Mouse (Mus musculus) kidney, adult 18-20 months (tissue): ENCODE measurements around the gene 5730455P16Rik.
"Not testable (repeated sequence)": the region's sequence is repeated elsewhere in the genome, so short reads cannot be mapped to it uniquely, and the experiment has no call there.

Source experiments
- DNase-seq: peaks from one replicate; pipeline ENCODE4 v3.0.0; 2021

The 5730455P16Rik gene

DNA sequence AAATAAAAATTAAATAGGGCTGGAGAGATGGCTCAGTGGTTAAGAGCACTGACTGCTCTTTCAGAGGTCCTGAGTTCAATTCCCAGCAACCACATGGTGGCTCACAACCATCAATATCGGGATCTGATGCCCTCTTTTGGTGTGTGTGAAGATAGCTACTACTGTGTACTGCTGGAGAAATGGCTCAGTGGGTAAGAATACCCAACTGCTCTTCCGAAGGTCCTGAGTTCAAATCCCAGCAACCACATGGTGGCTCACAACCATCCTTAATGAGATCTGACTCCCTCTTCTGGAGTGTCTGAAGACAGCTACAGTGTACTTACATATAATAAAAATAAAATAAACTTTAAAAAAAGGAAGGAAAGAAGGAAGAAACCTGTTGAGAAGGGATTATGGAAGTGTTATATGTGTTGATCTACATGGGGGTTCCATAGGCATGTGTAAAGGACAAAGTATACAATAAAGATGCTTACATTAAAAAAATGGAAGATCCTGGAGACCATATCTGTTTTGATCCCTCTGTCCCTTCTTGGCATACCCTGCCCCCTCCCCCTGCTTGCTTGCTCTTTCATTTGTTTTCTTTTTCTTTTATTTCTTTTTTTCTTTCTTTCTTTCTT is 726 bp upstream of the 5730455P16Rik start:
- not testable (repeated sequence) for DNase-seq

DNA sequence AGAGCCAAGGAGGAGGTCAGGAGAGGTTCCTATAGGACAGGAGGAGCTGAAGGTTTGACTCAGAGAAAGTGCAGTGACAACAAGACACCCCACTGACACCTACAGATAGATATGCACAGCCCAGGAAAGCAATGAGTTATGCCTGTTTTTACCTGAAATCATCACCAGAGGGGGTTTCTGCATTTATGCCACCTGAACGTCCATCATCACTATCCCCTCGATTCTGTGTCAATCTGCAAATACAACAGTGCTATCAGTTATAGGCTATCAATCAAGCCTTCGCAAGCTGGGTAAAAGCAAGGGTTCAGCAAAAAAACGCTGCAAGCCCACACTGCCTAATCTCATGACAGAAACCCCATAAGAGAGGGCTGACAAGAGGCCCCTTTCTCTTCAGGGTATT is 1.2 kb downstream of the 5730455P16Rik start:
- no peak for DNase-seq

DNA sequence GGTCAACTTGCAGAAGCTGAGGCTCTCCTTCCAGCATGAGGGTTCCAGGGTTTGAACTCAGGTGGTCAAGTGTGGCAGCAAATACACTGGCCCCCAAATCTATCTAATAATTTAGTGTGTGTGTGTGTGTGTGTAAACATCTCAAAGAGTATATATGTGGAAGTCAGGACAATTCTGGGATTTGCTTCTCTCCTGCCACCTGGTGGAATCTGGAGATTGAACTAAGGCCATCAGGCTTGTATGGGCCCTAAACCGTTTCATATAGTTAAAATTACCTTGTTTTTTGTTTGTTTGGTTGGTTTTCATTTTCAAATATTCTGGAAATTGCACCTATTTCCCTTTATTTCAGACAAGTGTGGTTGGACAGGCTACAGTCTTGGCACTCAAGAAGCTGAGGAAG is 8.9 kb downstream of the 5730455P16Rik start:
- no peak for DNase-seq

DNA sequence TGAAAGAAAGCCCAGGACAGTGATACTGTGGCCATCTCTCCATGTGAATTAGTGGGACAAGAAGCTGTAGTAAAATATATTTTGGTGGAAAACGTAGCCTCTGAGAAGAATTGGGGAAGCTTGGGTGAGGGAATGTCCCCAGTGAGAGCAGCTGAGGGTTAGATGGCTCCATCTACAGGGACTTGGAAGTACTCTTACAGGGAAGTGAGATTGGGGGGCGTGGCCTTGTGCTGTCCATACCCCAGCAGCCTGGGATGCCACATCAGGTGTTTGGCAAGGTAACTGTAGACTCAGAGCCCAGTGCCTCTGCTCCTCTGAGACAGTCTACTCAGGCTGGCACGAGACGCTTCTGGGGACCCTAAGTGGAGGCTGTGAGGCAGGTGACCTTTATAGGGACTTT is 23.0 kb downstream of the 5730455P16Rik start:
- DNase-seq = no peak

DNA sequence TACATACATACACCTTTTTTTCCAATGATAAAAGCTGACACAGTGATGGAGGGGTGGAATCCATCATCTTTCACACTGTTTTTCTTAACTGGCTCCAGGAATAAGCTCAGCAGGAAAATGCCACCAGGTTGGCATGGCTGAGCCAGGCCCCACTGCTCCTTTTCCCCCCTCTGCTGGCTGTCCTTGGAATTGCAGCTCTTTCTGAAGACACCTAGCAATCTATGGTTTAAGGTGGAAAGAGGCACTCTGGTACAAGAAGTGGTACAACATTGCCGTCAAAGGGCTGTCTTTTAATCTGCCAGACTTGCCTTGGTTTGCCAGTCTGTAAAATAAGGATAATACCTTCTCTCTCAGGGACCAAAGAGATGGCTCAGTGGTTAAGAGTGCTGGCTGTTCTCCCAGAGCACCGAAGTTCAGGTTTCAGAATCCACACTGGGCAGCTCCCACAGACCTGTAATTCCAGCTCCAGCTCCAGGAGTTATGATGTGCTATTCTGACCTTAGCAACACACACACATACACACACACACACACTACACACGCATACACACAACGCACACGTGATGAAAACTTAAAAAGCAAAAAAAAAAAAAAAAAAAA is 25.9 kb downstream of the 5730455P16Rik start:
- peak; percentile 86 for DNase-seq

DNA sequence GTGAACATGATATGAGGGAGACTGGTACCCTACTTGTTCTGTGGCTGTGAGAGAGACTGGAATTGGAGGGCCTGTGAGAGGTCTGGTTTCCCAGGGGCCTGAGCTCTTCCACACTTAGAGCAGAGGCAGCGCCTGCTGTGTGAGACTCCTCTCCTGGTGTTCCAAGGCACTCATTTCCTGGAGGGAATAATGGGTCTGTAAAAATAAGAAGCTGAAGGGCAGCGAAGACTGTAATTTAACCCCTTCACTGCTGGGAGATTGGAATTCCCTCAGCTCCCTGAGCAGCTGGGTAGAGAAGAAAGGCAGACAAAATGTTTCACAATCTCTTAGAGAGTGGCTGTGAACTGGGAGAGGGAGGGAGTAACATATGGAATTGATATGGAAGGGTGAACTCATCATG is 35.4 kb downstream of the 5730455P16Rik start:
- no peak for DNase-seq

DNA sequence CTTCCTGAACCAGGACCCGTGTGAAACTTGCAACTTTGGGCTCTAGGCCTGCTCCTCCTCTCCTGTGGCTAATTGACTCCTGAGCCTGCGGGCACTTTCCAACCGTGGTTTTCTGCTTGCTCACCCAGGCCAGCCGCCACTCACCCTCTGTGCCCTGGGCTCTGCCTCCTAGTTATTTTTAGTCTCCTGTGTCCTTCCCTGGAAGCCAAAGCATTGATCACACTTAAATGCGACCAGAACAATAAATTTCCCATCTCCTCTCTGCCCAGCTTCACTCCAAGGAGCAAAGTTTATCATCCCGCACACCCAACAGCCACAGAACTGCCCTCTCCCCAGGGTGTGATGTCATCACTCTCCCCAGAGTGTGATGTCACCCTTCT is 41.5 kb downstream of the 5730455P16Rik start:
- DNase-seq = no peak

DNA sequence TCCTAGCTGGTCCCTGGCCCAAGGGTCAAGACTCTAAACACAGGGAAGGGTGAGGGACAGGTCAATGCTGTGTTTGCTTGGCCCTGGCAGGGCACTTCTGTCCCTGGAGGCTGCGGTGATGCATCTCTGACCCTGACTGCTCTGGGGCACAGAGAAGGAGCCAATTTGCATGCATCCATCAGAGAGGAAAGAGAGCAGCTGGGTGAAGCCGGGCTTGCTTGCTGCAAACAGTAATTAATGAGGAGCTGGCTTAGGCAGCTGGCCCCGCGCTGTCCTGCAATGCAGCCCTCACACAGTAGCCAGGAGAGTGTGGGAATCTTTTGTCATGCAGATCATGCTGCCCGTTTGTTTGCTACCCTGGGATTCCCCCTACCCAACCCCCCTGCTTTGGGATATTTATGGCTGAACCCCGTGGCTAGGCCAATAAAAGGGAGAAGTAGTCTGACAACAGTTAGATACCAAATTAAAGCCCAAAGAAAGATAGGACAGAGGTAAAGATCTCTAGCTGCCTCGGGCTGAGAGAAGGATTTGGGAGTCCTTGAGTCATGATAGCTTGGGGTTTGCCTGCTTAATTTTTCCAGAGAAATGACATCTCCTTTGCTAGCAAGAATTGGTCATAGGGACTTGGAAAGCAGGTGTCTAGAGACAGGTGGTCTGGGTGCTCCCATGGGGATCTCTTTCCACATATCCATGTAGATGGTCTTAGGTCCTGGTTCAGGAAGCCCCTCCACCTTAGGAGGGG is 42.1 kb downstream of the 5730455P16Rik start:
- DNase-seq = no peak

DNA sequence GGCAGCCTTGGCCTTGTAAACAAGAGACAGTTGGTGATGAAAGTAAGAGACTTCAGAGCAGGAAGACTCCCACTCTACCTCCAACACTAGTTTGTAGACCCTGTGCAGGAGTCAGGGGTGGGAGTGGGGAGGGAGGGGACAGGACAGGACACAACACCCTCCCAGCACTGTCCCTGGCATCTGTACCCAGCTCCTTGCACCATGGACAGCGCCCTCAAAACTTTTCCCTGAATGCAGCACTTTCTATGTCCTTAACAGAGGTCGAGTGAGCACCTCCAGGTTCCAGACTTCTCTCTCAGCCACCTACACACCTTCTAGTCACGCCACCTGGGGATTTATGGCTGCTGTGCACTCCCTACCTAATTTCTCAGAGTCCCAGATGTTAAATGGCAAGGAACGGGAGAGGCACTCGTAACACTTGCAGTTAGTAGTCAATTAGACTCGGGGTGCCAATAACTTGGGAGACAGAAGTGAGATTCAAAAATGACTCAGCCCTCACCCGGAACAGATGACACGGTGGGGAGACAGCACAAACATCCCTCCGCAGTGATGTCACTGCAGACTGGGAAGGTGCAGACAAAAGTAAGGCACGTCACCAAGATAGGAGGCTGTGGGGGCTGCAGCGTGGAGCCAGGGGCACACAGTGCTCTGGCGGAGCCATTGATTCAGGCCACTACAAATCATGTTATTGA is 45.0 kb downstream of the 5730455P16Rik start:
- DNase-seq = no peak

DNA sequence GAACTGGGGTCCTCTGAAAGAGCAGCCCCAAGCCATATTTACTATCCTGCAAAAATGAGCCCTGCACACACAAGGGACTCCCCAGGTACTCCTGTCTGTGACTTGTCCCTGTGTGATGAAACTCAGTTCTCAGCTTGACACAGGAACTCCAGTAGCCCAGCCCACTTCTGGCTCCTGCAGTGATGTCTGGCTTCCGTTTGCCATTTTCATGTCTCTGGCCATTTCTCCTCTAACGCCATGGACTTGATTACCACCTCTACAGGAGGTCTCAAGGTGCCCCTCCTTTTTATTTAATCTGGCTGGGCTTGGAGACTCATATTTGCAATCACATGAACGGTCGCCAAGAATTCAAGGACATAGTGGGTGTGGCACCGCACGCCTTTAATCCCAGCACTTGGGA is 53.2 kb downstream of the 5730455P16Rik start:
- no peak for DNase-seq

DNA sequence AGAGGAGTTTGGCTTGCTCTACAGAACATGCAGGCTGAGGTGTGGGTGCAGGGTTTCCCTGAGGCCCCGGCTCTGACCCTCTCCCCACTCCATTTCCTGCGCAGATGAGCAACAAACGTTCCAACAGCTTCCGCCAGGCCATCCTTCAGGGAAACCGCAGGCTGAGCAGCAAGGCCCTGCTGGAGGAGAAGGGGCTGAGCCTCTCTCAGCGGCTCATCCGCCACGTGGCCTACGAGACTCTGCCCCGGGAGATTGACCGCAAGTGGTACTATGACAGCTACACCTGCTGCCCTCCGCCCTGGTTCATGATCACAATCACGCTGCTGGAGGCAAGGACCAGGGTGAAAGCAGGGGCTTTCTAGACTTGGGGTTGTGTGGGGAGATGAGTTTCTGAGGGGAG is 54.6 kb downstream of the 5730455P16Rik start:
- DNase-seq = no peak

DNA sequence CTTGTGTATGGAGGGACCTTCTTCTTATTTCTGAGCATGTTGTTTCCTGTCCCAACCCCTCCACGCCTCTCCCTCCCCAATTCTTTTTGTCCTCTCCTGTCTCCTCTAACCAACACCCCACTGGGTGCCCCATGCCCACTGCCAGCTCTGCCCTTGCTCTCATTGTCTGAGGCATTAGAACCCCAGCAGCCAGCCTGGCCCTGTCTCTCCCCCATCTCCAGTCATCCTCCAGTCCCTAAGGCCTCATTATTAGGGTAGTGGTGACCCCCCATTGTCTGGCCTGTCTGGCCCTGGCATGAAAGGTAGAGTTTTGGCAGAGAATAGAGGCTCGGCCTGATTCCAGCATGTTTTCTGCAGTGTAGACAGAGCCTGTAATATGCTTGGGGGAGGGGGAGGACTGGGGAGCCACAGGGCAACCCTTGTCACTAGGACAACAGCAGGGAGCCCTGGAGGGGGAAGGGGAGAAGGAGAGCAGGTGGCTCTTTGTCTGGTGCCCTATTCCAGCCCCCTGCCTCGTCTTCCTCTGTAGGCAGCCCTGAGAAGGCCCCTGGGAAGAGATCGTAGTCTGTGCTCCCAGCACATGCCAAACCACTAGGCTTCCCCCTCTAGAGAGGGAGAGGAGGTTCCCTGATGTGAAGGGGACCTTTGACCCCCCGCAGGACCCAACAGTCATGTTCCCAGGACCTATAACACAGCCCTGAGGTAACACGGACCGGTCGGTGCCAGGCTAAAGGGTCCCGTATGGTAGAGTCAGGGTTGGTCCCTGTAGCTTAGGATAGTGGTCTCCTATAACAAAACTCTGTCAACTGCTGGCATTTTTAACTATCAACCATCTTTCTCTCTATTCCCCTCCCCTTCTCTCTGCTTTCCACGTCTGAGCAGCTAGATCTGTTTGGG is 61.8 kb downstream of the 5730455P16Rik start:
- no peak for DNase-seq

DNA sequence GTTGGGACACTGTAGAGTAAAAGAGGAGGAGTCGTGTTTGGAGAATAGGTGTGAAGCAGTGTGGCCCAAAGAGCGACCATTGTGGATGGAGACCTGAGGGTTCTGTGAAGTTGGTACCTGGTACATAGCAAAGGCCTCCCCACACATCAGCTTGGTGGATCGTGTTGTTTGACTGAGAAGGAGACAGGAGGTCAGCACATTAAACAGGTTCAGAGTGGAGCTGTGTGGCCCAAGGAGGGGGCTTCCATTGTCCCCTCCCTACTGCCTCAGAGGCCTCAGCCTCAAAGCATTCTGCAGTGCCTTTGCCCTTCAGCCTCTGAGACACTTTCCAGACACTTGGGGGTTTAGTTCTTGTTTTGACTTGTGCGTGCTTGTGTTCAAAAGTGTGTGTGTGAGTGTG is 63.9 kb downstream of the 5730455P16Rik start:
- no peak for DNase-seq

DNA sequence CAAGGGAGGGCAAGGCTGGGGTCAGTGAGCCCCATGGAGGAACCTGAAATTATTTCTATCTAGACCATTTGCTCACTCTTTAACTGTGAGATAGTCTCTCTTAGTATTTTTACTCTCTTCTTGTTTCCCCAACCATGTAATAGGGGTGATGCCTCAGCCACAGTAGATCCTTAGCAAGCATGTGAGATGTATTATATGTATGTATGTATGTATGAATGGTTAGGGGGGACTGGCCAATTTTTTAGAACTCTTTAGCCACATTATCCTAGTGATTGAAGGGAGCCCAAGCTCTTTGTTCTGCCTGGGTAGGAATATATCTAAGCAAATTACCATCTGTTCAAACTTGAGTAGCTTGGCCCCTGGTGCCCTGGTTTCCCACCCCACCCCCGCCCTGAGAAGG is 64.4 kb downstream of the 5730455P16Rik start:
- DNase-seq = no peak

DNA sequence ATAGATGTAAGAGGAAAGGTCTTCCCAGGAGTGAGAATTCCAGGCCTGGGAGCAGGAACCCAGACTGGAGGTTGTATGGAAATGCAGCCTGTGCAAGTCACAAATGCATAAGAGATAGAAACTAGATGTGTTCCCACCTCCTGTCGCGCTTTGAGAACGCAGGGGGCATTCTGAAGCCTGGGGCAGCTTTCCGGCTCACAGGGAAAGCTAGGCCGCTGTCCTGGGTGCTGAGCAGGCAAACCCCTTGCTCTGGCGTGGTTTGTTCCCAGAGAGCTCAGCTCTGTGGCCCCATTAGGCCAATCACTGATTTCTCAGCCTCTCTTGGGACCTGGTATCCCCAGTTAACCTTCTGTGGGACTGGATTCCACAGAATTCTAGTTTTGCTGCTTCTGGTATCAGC is 65.3 kb downstream of the 5730455P16Rik start:
- no peak for DNase-seq

DNA sequence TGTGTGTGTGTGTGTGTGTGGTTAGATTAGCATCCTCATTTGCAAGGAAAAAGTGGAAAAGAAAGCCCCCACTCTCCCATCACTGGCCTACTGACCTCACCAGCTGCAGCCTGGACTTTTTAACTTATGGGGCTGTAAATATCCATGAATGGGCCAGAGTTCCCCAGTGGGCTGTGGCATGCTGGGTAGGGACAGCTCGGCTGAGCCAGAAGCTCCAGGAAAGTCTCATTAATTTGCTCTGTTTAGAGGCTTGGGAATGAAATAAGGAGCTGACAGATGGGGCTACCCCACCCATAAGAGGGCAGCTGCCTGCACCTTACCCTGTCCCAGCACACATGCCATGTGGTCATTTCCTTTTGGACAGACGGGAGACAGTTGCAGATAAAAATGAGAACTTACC is 65.8 kb downstream of the 5730455P16Rik start:
- no peak for DNase-seq

DNA sequence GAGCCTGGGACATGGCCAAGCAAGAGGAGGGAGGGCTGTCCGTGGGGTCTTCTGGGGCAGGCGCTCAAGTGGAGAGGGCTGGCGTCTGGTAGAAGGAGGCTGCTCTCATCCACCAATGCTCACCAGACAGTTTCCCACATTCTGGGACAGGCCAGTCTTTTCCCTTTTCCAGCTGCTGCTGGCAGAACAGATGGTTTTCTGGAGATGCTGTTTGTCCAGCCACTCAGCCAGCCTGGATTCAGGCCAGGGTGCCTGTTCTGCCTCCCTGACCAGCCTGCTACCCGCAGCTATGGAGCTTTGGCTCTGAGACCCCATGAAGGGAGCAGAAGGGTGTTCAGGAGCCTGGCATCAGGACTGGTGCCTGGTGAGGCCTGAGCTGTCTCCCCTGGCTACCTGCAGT is 66.6 kb downstream of the 5730455P16Rik start:
- no peak for DNase-seq
